Mouse (Mus musculus) lung, postnatal 4 days (tissue): ENCODE results near the gene Klhl31.

ENCODE experiments used
- DNase-seq, 2 experiments: peaks; one replicate each; pipeline ENCODE4 v3.0.0; 2021

Gene Klhl31

GRCm38 (mm10) chr9:77624171-77624570, 12.1 kb upstream of the Klhl31 start:
- DNase-seq, result no peak

DNA sequence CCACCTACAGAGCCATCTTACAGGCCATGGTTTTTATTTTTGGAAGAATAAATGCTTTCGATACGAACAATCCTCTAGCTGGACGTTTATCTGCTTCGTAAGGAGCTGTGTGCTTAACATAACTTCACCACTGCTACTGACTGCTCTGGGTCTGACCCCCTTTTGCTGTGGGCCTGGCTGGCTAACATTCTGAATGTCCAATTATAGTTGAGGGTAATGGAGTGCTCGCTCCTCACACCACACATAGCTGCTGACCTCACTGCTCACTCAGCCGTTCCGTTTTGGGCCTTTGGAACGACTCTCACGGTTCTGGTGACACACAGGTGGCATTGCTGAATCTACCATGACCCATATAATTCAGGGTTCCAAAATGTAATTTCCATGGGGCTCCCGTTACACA, 7.6 kb upstream of the Klhl31 start:
- DNase-seq, result no peak

DNA sequence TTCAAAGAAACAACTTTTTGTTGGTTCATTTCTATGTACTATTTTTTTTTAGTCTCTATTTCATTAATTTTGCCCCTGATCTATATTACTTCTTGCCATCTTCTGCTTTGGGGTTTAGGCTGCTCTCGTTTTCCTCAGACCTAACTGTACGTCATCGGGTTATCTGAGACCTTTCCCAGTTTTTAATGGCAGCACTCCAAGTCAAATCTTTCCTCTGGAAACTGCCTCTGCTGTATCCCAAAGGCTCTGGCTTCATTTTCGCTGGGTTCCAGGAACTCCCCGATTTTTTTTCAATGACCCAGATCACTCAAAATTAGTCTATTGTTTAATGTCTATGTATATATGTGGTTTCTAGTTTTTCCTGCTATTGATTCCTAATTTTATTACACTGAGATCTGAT, 6.6 kb upstream of the Klhl31 start:
- DNase-seq, result no peak

GRCm38 (mm10) chr9:77630764-77631163, 5.5 kb upstream of the Klhl31 start:
- DNase-seq, result peak; percentile 24 to 44

DNA sequence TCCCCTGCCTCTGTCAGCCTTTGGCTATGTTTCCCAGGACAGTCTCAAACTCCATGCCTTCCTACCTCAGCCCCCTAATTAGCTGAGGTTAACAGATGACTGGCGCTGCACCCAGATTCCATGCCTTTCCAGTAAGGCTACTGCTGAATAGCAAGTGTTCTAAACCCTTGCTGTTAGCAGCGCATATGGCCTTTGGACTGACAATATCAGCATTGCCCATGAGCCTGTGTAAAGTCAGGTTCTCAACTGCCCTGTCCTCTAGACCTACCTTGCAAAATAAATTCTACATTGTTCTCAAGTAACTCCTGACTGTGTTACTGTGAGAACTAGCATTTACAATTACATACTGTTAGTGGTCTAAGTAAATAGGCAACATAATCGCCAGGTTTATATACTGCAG, 3.9 kb upstream of the Klhl31 start:
- DNase-seq, result no peak

GRCm38 (mm10) chr9:77636003-77636402, 297 bp upstream of the Klhl31 start:
- DNase-seq, result no peak

GRCm38 (mm10) chr9:77637357-77637756, 1.1 kb downstream of the Klhl31 start:
- DNase-seq, result no peak

- no peak for DNase-seq
These were observed 8.9 kb downstream of the Klhl31 start for GRCm38 (mm10) chr9:77645176-77645575.

GRCm38 (mm10) chr9:77651847-77652246, 15.5 kb downstream of the Klhl31 start:
- no peak for DNase-seq

- DNase-seq, result no peak
These were observed 17.6 kb downstream of the Klhl31 start for GRCm38 (mm10) chr9:77653907-77654306.

DNA sequence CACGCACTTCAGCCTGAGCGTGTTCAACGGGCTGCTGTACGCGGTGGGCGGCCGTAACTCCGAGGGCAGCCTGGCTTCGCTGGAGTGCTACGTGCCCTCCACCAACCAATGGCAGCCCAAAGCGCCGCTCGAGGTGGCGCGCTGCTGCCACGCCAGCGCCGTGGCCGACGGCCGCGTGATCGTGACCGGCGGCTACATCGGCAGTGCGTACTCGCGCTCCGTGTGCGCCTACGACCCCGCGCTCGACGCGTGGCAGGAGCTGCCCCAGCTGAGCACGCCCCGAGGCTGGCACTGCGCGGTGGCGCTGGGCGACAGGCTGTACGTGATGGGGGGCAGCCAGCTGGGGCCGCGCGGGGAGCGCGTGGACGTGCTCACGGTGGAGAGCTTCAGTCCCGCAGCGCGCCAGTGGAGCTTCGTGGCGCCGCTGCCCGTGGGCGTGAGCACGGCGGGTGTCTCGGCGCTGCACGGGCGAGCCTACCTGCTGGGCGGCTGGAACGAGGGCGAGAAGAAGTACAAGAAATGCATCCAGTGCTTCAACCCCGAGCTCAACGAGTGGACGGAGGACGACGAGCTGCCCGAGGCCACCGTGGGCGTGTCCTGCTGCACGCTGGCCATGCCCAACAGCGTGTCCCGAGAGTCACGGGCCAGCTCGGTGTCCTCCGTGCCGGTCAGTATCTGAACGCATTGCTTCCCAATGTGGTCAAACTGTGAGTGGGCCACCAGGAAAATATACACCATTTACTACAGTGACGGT, 19.1 kb downstream of the Klhl31 start:
- DNase-seq, result peak; percentile 39 to 42

- DNase-seq, result peak in 1 of 2 experiments; percentile 61
These were observed 19.6 kb downstream of the Klhl31 start for GRCm38 (mm10) chr9:77655935-77656288.

DNA sequence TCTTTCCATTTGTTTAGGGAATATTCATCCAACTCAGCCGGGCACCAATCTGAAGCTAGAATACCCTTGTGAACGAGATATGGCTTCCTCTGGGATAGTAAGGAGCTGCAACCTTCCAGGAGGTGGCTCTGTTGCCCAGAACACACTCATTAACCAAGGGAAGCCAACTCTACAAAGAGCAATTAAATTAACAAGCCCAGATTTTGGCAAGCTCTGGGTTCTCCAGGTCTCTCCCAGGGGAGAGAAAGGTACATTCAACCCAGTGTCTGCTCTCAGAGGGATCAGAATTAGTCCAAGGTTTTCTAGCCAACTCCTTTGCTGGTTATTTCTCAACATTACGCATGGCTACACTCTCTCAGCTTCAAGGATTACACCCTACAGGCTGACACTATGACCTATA, 26.6 kb downstream of the Klhl31 start:
- no peak for DNase-seq

GRCm38 (mm10) chr9:77670095-77670494, 33.8 kb downstream of the Klhl31 start:
- no peak for DNase-seq

DNA sequence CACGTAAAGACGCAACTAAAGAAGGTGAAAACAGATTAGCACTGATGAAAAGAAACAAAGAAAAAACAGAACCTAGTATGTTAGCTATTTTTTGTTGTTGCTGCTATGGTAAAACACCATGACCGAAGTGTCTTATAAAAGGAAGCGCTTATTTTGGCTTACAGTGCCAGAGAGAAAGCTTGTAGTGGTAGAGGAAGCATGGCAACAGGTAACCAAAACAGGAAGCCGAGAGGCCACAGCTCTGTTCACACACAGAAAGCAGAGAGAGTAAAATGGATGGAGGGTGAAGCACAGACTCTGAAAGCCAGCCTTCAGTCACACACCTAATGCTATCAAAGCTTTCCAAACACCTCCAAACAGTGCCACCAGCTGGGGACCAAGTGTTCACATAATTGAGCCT, 34.7 kb downstream of the Klhl31 start:
- no peak for DNase-seq

GRCm38 (mm10) chr9:77673218-77673617, 36.9 kb downstream of the Klhl31 start:
- no peak for DNase-seq

GRCm38 (mm10) chr9:77673986-77674385, 37.7 kb downstream of the Klhl31 start:
- no peak for DNase-seq

- DNase-seq, result no peak
These were observed 48.6 kb downstream of the Klhl31 start for GRCm38 (mm10) chr9:77684938-77685337.

DNA sequence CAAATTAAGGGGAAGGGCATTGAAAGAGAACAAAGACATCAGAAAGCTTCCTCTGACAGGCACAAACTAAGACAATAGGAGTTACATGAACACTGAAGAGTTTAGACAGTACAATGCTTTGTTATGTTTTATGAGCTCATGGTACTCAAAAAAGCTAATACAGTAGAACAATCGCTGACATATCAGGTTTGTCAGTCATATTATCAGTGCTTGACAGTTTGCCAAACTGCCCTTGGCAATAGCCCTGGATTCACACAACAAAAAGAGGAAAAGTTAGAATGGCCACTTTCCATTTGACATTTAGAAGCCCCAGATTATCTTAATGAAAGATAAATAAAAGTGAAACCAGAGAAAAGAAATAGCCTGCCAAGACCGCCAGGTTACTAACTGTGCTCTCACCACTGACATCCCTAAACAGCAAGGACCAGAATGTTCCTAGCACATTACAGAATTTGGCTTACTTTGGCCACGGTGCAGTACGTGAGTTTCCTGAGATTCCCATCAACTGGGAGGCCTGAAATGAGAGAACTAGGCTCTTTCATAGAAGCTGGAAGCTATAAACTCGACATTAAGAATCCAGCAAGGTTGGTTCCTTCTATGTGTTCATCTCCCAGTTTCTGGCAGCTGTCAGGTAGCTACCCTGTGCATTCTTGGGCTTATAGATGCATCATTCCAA, 49.7 kb downstream of the Klhl31 start:
- no peak for DNase-seq

DNA sequence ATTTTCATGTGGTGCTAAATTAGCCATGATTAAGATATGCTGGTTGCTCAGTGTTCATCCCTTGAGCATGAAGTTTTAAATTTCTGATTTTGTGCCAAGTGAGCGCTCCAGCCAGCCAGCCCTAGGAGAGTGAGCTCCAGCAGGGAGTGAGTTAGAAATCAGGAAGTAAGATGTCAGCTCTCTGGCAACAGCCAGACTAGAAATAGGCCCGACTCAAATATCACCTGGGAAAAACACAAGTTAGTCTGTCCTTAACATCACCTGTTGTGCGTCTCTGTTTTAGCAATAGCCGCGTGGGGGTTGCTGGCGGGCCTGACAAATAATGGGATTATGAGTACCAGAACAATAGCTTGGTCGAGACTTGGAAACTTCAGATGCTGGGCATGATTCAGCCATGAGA, 56.4 kb downstream of the Klhl31 start:
- DNase-seq, result no peak

DNA sequence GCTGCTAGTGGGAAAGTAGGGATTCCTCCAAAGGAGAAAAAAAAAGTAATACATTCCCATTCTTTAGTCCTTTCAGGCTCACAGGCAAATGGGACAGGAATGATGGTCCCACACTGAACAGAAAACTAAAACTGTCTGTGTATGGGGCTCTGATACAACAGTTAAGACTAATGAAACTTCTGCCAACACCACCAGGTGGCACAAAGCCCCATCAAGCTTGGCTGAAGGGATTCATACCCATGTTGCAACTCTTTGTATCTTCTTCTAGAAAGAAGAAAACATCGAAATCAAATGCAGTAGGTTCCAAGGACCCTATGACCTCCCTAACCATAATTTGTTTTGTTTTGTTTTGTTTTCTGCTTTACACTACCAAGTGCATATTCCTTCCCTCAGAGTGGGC, 57.1 kb downstream of the Klhl31 start:
- DNase-seq, result no peak

GRCm38 (mm10) chr9:77695586-77695985, 59.3 kb downstream of the Klhl31 start:
- no peak for DNase-seq

- DNase-seq, result no peak
These were observed 67.2 kb downstream of the Klhl31 start for GRCm38 (mm10) chr9:77703476-77703875.

DNA sequence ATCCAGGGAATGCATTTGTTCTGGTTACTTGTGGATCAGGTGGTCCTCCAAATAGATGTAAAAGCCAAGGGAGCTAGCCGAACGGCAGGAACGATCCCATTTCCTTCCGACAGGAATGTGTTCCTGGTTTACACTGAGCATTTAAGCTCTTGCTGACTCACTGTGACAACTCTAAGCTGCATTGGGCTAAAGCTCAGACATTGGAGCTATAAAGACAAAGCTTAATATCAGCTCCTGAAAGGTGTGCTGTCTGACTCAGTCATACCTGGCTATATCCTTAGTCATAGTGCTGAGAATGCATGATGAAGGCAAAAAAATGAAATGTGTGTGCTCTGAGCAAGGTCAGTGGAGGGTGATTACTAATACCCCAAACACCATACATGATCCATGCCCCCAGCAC, 67.8 kb downstream of the Klhl31 start:
- DNase-seq, result no peak

DNA sequence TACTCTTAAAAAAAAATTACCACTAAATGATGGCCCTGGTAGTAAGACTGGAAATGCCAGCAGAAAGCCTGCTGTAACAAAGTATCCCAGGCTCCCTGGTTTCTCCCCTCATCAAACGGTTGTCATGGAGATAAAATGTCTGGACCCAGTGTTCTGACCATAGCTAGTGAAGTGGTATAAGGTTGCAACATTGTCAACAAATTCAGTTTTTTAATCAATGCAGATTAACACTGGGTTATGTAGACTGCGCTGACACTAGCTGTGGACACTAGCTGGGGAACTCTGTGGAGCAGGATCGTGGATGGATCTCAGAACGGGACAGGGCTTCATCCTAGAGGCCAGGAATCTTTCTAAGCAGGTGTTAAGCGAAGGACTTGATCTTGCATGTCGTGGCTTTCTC, 70.2 kb downstream of the Klhl31 start:
- no peak for DNase-seq
